Mouse (Mus musculus) limb, embryonic 13.5 days (tissue): ENCODE data around the gene C1ql4. TPM values are rescaled to one million over a fixed set of nuclear protein-coding genes. Genes with fewer than 3 reads are reported as not detected.
A peak's percentile ranks its signal among the peaks of the same experiment; 100 is the strongest.
"Not testable (repeated sequence)": the region's sequence is repeated elsewhere in the genome, so short reads cannot be mapped to it uniquely, and the experiment has no call there.

Experiments
- ATAC-seq: fragments of 200-750 bp; cut with Nextera tagmentation; 2 replicates; pipeline ENCODE4 v1.8.0; 2017; ENCODE audit warnings: low read depth, moderate number of reproducible peaks, moderate TSS enrichment; ENCODE audit not compliant: low FRiP score
- H3K27ac ChIP-seq: fragments of 300-500 bp; sonication (generic); 2 replicates; pipeline ENCODE4 v1.5.1; 2015; ENCODE audit warnings: inconsistent platforms, mild to moderate bottlenecking, moderate library complexity
- H3K27me3 ChIP-seq: fragments of 300-500 bp; sonication (generic); 2 replicates; pipeline ENCODE4 v1.6.1; 2015; ENCODE audit warnings: mild to moderate bottlenecking, inconsistent platforms
- H3K36me3 ChIP-seq: fragments of 300-500 bp; sonication (generic); 2 replicates; pipeline ENCODE4 v1.6.1; 2015; ENCODE audit warnings: inconsistent platforms, mild to moderate bottlenecking, moderate library complexity
- H3K4me1 ChIP-seq: fragments of 300-500 bp; sonication (generic); 2 replicates; pipeline ENCODE4 v1.6.1; 2015; ENCODE audit warnings: inconsistent platforms
- H3K4me2 ChIP-seq: fragments of 300-500 bp; sonication (generic); replicated peaks from 2 replicates; pipeline ENCODE4 v1.6.1; 2015; ENCODE audit warnings: inconsistent platforms, mild to moderate bottlenecking, moderate library complexity
- H3K4me3 ChIP-seq: fragments of 300-500 bp; sonication (generic); 2 replicates; pipeline ENCODE4 v1.5.1; 2015; ENCODE audit warnings: moderate library complexity, mild to moderate bottlenecking, inconsistent platforms
- H3K9ac ChIP-seq: fragments of 300-500 bp; sonication (generic); 2 replicates; pipeline ENCODE4 v1.6.1; 2015; ENCODE audit warnings: mild to moderate bottlenecking, inconsistent platforms
- H3K9me3 ChIP-seq: fragments of 300-500 bp; sonication (generic); 2 replicates; pipeline ENCODE4 v1.6.1; 2016; ENCODE audit warnings: inconsistent platforms
- WGBS: fragments of 180-500 bp; shearing (Covaris S2); methylation state at CpG from one replicate; pipeline ENCODE4 v1.1.7; 2015; 5-methylcytosine and 5-hydroxymethylcytosine counted together
- polyA plus RNA-seq: library from polyadenylated mRNA; unstranded; fragments of >200 nt; fragmentation: Nextera tagmentation; extraction: Ambion mirVana; gene quantifications from 2 replicates; pipeline ENCODE4 v1.2.1, GENCODE M21; 2015

C1ql4 gene
- polyA plus RNA-seq, 1 experiment from 2014 or later: not detected

DNA sequence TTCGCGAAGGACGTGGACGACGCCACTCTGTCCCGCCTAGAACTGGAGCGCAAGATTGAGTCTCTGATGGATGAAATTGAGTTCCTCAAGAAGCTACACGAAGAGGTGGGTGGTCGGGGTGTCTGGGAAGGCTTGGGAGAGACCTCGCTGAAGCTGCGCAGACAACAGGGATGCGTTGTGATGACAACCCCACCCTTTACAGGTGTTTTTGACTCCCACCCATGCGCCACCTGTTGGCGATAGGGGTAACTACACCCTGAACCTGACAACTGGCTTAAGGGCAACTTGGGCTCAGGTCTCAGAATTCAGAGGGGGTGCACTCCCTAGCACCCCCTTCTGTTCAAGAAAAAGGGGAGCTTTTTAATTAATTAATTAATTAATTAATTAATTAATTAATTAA lies 31.3 kb downstream of the C1ql4 start:
- Histone ChIP-seq H3K36me3 (no peaks in the 10 kb centered on the region), H3K4me1 (peaks cover 32% of the 10 kb centered on the region), H3K9me3 (no peaks in the 10 kb centered on the region), H3K27ac (no peak overlapping the region), H3K4me3 (peak overlapping the region; percentile 43; the same call in 1 of the 2 replicates), H3K27me3 (peaks cover 91% of the 10 kb centered on the region), H3K4me2 (peak overlapping the region; percentile 68; the same call in 1 of the 2 replicates), H3K9ac (no peak overlapping the region)
- 6% methylated on average over 14 of the region's 14 CpGs for WGBS
- no peak for ATAC-seq

DNA sequence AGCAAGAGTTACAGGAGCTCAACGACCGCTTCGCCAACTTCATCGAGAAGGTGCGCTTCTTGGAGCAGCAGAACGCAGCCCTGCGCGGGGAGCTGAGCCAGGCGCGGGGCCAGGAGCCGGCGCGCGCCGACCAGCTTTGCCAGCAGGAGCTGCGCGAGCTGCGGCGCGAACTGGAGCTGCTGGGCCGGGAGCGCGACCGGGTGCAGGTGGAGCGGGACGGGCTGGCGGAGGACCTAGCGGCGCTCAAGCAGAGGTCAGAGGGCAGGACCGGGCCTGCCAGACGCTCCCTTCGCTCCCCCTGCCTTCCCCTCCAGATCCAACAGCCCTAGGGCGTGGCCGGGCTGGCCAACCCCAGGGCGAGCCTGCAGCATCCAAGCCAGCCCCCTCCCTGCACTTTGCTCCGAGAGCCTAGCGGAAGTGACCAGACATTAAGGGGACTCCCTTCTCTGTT lies 32.1 kb downstream of the C1ql4 start:
- no peaks in the 10 kb centered on the region for H3K9me3 ChIP-seq
- ATAC-seq: no peak
- H3K9ac ChIP-seq: peak overlapping the region; percentile 57
- no peaks in the 10 kb centered on the region for H3K36me3 ChIP-seq
- peaks cover 33% of the 10 kb centered on the region for H3K4me1 ChIP-seq
- WGBS: under 1% methylated on average over 37 of the region's 37 CpGs
- no peak overlapping the region for H3K27ac ChIP-seq
- peak overlapping the region; percentile 43 for H3K4me3 ChIP-seq
- H3K27me3 ChIP-seq: peaks cover 86% of the 10 kb centered on the region
- peak overlapping the region; percentile 68 for H3K4me2 ChIP-seq

DNA sequence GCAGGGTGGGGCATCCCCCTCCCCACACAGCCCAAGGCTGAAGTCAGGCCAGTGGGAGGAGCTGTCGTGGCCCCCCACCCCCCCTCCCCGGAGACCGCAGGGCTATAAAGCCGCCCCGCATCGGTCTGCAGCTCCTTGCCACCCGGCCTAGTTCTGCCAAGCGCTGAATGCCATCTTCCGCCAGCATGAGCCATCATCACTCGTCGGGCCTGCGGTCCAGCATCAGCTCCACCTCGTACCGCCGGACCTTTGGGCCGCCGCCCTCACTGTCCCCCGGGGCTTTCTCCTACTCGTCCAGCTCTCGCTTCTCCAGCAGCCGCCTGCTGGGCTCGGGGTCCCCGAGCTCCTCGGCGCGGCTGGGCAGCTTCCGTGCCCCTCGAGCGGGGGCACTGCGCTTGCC lies 32.6 kb downstream of the C1ql4 start, which contains the start of gene Prph:
Gene Prph (plus strand): TSS at position 135 of the 400 bp plus-strand sequence.
- WGBS: 3% methylated on average over 30 of the region's 30 CpGs
- ATAC-seq: no peak
- H3K9me3 ChIP-seq: no peaks in the 10 kb centered on the region
- H3K4me3 ChIP-seq: peak within 1 kb of the TSS; percentile 43
- no peaks in the 10 kb centered on the region for H3K36me3 ChIP-seq
- H3K27ac ChIP-seq: no peak within 1 kb of the TSS
- peaks cover 37% of the 10 kb centered on the region for H3K4me1 ChIP-seq
- H3K4me2 ChIP-seq: peak within 1 kb of the TSS; percentile 68
- peak within 1 kb of the TSS; percentile 57 for H3K9ac ChIP-seq
- peaks cover 83% of the 10 kb centered on the region for H3K27me3 ChIP-seq

DNA sequence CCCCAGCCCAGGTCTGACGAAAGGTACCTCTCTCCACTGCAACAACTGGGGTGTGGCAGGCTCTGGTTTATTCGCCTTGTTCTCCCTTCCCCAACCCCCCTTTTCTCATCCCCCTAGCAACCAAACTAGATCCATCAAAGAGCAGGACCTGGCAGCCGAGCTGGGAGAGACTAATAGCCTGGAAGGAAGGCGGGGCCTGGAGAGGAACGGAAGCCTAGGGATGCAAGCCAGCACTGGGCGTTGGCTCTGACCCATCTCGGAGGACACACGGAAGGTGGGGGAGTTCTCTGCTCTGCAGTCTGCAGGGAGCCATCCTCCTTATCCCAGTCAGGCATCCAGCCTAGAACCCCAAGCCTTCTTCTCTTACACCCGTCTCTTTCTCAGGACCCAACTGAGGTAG lies 34.2 kb downstream of the C1ql4 start:
- H3K9ac ChIP-seq: no peak overlapping the region

DNA sequence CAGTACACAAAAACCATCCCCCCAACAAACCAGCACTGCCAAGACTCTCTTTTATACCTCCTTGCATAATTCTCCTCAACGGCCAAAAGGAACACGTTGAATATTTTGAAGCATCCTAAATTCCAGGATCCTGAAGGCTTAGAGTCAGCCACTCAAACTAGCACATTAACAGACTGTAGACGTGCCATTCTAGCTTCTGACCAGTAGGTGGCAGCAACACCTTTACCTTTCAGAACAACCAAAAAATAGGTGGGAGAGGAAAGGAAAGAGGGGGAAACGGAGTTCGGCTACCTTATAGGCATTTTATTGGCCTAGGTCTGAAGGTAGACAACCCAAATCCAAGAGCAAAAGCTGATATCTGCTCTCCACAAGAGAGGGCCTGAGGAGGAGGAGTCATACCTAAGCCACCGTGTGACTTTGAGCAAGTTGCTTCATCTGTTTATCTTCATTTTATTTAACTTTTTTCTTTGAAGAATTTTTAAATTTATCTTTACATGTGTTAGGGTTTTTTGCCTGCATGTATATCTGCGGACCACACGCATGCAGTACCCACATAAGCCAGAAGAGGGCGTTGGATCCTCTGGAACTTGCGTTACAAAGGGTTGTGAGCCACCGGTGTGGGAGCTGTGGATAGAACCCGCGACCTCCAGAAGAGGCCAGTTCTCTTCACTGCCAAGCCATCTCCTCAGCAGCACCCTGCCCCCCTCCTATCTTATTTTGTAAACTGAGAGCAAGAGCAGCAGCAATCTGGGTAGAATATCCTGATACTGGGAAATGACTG lies 38.0 kb downstream of the C1ql4 start:
- Histone ChIP-seq H3K9ac (no peak overlapping the region), H3K4me3 (no peak overlapping the region), H3K9me3 (no peaks in the 10 kb centered on the region), H3K27me3 (peaks cover 36% of the 10 kb centered on the region), H3K4me1 (peaks cover 15% of the 10 kb centered on the region), H3K27ac (no peak overlapping the region), H3K36me3 (no peaks in the 10 kb centered on the region), H3K4me2 (no peak overlapping the region)
- ATAC-seq: no peak
- WGBS: 30% methylated on average over 13 of the region's 13 CpGs

More for the DNA sequence above, 34.2 kb downstream of the C1ql4 start:
- H3K4me1 ChIP-seq: peaks cover 37% of the 10 kb centered on the region
- no peaks in the 10 kb centered on the region for H3K36me3 ChIP-seq
- H3K27ac ChIP-seq: no peak overlapping the region
- no peaks in the 10 kb centered on the region for H3K9me3 ChIP-seq
- H3K27me3 ChIP-seq: peaks cover 68% of the 10 kb centered on the region
- H3K4me2 ChIP-seq: no peak overlapping the region
- ATAC-seq: peak; percentile 49; the same call in 1 of the 2 replicates
- H3K4me3 ChIP-seq: no peak overlapping the region
- WGBS: 3% methylated on average over 9 of the region's 9 CpGs

DNA sequence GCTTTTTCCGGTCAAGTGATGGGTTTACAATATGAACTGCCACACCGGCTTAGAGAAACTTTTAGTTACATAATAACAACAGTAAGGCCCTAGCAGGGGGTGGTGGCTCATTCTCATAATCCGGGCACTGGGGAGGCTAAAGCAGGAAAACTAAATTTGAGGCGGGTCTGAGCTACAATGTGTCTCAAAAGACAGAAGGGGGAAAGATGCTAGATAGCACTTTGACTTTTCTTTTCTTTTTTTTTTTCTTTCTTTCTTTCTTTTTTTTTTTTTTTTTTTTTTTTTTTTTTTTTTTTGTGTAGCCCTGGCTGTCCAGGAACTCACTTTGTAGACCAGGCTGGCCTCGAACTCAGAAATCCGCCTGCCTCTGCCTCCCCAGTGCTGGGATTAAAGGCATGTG lies 41.9 kb downstream of the C1ql4 start:
- not testable (repeated sequence) for H3K4me3 ChIP-seq, ATAC-seq, H3K27ac ChIP-seq, H3K9me3 ChIP-seq, H3K27me3 ChIP-seq, H3K4me2 ChIP-seq, H3K9ac ChIP-seq, H3K36me3 ChIP-seq
- 81% methylated on average over 6 of the region's 6 CpGs for WGBS
- peaks cover 19% of the 10 kb centered on the region; the same call in 1 of the 2 replicates for H3K4me1 ChIP-seq

DNA sequence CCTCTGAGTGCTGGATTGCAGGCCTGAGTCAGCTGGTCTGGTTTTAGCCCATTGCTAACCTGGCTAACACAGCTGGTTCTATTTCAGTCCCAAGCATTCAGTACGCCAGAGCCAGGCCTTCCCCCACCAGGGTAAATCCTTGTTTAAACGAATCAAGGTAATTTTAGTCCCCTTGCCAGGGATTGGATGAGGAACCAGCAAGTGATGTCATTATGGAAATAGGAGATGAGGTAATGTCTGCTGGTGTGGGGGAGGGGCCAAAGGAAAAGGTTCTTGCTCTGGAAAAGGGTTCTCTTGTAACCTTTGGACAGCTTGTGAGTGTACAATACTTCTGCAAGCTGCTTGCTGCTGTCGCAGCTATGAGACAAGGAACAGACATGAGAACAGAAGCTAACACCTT lies 42.8 kb downstream of the C1ql4 start:
- no peak overlapping the region for H3K9ac ChIP-seq
- no peak overlapping the region for H3K27ac ChIP-seq
- H3K9me3 ChIP-seq: no peaks in the 10 kb centered on the region
- H3K4me3 ChIP-seq: no peak overlapping the region
- ATAC-seq: no peak
- no peak overlapping the region for H3K4me2 ChIP-seq
- peaks cover 17% of the 10 kb centered on the region; the same call in 1 of the 2 replicates for H3K4me1 ChIP-seq
- H3K27me3 ChIP-seq: peaks cover 5% of the 10 kb centered on the region
- no peaks in the 10 kb centered on the region for H3K36me3 ChIP-seq
- WGBS: 35% methylated on average over 3 of the region's 3 CpGs

DNA sequence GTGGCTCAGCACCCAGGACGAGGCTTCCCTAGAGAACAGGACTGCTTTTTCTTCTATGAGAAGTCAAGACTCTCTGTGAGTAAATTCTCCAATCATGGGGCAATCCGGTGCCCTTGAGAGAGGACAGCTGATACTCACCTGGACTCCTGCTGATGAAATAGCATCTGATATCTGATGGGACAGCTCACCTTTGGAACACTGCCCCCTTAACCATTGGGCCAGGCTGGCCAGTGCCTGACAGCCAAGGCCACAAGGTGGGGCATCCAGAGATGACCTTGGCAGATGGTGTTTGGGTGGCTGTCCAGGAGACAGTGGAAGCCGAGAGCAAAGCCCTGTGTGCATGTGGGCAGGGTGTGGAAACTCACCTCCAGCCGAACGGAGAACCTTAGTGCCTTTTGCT lies 45.3 kb downstream of the C1ql4 start:
- Histone ChIP-seq H3K4me3 (no peak overlapping the region), H3K4me2 (no peak overlapping the region), H3K9me3 (no peaks in the 10 kb centered on the region), H3K36me3 (peaks cover 10% of the 10 kb centered on the region), H3K4me1 (peaks cover 17% of the 10 kb centered on the region; the same call in 1 of the 2 replicates), H3K9ac (peak overlapping the region; percentile 35; the same call in 1 of the 2 replicates), H3K27ac (no peak overlapping the region), H3K27me3 (peaks cover 5% of the 10 kb centered on the region)
- no peak for ATAC-seq
- WGBS: 82% methylated on average over 5 of the region's 5 CpGs

DNA sequence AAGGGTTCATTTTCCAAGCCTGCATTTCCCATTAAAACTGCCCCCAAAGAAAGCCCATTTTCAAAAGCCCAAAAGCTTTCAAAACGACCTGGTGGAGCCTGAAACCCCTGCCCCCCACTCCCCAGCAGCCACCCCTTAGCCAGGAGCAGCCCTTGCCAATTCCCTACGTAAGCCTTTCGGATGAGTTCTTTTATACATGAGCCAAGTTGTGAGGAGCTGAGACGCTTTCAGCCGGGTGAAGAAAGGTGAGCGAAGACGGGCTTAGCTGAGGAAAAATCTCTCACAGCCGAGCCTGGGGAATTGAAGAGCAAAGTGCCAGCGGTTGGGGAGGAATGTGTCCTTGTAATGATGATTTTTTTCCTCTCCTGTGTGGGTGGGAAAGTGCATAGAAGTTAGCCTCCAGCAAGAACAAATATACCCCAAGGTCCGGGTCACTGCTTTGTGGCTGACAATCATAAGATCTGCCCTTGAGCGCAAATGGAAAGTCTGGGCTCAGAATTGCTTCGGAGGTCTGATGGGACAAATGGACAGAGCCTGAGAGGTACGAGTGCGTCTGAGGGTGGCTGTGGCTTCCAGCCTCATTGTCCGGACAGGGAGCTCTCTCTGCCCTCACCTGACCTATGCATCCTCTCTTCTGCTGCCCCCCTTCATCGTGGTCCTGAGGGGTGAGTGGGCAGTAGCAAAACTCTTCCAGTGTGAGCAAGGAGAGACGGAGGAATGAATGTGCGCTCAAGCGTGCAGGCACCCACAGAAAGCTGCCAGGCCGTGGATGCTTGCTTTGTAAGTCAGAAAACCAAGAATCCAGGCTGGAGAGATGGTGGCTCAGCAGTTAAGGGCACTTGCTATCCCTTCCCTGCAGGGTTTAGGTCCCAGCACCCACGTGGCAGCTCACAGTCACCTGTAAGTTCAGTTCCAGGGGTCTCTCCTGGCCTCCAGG lies 46.4 kb downstream of the C1ql4 start:
- Histone ChIP-seq H3K4me1 (peaks cover 17% of the 10 kb centered on the region; the same call in 1 of the 2 replicates), H3K27me3 (no peaks in the 10 kb centered on the region), H3K4me3 (no peak overlapping the region), H3K36me3 (peaks cover 16% of the 10 kb centered on the region), H3K9me3 (no peaks in the 10 kb centered on the region), H3K9ac (peak overlapping the region; percentile 35; the same call in 1 of the 2 replicates), H3K27ac (no peak overlapping the region; the same call in 1 of the 2 replicates), H3K4me2 (0 out of 2 replicates have a peak overlapping the region, but pooled peaks have one; percentile 19)
- ATAC-seq: no peak
- 60% methylated on average over 21 of the region's 21 CpGs for WGBS

DNA sequence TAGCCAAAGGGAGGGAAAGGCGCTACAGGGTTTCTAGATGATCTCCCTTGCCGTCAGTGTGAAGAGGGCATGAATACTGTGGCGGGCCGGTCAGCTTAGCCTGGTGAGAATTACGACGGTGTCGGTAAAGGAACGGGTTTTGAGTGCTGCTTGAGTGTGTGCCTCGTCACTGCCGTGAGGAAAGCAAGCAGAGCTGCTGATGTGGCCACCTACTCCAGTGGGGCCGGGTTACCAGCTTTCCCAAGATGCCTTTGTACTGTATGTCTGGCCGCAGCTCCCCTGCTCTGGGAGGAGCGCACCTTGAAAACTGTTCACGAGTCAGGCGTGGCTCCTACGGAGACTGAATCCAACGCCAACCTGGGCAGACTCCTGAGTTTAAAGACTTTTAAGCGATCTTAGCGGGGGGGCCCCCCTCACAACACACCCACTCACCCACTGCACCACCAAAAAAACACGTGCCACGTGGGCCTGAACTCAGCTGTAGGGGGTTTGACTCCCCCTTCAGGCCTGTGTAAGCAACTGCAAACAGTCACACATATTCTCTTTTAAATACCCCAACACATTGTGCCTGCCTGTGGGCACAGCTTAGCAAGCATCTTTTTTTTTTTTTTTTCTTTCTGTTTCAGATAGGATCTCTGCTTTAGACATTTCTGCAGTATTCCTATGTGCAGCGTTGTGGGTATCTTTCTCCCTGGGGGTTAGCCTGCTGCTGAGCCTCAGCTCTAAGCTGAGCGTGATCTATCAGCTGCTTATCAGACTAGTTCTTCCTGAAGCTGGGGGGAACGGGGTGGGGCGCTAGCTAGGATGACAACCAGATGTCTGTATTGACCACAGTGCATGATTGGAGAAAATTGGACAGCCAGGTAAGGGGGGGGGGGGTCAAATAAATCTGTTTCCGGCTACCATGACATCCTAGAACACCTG lies 47.4 kb downstream of the C1ql4 start:
- Histone ChIP-seq H3K4me1 (peaks cover 17% of the 10 kb centered on the region; the same call in 1 of the 2 replicates), H3K4me3 (no peak overlapping the region), H3K36me3 (peaks cover 26% of the 10 kb centered on the region), H3K9me3 (no peaks in the 10 kb centered on the region), H3K4me2 (0 out of 2 replicates have a peak overlapping the region, but pooled peaks have one; percentile 19), H3K9ac (no peak overlapping the region), H3K27ac (no peak overlapping the region), H3K27me3 (no peaks in the 10 kb centered on the region)
- WGBS: 61% methylated on average over 26 of the region's 26 CpGs
- no peak for ATAC-seq

DNA sequence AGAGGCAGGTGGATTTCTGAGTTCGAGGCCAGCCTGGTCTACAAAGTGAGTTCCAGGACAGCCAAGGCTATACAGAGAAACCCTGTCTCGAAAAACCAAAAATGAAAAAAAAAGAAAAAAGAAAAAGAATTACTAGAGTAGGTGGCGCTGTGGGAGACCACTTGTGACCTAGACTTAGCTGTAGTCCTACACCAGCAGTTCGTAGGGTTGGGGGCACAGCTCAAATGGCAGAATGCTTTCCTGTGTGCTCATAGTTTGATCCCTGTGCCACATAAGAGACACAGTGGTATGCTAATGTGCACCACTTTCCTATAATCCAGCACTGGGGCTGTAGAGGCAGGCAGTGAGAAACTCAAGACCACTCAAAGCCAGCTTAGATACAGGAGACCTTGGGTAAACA lies 48.3 kb downstream of the C1ql4 start:
- Histone ChIP-seq H3K27ac (no peak overlapping the region), H3K36me3 (peaks cover 35% of the 10 kb centered on the region), H3K4me2 (no peak overlapping the region), H3K9ac (no peak overlapping the region), H3K4me1 (peaks cover 13% of the 10 kb centered on the region; the same call in 1 of the 2 replicates), H3K27me3 (no peaks in the 10 kb centered on the region), H3K4me3 (no peak overlapping the region), H3K9me3 (no peaks in the 10 kb centered on the region)
- no peak for ATAC-seq
- 79% methylated on average over 4 of the region's 4 CpGs for WGBS
